Mouse (Mus musculus): ENCODE data around the gene Gipc1.

The Gipc1 gene

DNA sequence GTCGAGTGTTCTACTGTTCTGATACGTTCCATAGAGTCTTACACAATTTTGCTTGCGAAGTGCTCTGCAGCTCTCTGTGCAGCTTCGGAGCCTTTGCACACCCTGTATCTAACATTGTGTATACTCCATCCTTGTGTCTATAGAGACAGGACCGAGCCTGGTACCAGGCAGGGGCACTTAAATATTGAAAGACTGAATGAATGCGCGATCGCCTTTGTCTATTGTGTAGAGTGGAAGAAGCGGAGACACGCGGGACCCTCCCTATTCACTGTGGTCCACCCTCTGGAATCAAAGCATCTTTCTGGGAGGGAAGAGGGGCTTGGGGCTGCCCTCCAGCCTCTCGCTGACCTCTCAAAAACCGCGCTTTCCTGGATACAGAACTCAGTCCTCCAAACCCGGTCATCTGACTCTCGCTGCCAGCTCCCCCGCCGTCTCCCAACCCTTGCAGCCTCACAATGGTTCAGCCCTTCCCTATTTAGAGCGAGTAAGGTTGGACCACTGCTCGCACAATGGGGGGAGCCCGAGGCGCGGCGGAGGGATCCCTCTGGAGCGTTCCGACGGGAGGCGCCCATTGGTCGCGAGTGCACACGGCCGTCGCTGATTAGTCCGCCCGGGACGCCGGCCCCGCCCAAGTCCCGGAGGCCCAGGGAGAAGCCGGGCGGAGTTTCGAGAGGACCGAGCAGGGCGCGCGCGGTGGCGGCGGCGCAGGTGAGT is at the start of gene Gipc1:
Gene Gipc1, plus strand, starts transcription at position 648 of the 714 bp plus-strand sequence.
- DNase-seq = peak; percentile 98

DNA sequence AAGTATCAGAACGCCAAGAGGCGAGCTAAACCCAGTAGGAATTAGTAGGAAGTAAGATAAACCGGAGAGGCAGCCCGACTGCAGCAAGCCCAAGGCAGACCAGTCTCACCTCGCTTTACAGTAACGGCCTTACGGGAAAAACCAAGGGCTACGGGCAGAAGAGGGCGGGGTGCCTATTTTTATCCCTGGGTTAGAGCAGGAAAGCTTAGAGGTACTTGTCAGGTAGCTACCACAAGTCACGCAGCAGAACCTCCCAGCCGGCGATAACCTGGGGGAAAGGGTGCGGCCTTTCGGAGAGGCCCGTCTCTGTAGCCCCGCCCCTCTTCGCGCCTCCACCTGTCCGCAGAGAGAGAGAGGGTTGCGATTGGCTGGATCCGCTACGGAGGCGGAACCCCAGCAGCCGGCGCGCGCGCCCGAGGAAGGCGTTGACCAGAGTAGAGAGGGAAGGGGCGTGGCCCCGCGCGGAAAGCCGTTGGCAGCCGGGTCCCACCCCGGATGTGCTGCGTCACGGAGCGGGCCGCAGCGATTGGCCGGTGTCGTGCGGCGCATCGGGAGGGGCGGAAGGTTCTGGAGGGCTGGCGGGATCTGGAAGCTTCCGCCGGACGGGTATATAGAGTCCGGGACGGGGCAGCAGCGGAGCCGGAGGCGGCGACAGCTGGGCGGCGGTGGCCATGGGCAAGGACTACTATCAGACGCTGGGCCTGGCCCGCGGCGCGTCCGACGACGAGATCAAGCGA is 44.6 kb upstream of the Gipc1 start, which contains the start of the genes Tecr and Dnajb1:
Gene Tecr, minus strand, starts transcription at position 311 of the 737 bp plus-strand sequence.
Gene Dnajb1, plus strand, starts transcription at position 533 of the 737 bp plus-strand sequence.
- peak; percentile 100 for DNase-seq

DNA sequence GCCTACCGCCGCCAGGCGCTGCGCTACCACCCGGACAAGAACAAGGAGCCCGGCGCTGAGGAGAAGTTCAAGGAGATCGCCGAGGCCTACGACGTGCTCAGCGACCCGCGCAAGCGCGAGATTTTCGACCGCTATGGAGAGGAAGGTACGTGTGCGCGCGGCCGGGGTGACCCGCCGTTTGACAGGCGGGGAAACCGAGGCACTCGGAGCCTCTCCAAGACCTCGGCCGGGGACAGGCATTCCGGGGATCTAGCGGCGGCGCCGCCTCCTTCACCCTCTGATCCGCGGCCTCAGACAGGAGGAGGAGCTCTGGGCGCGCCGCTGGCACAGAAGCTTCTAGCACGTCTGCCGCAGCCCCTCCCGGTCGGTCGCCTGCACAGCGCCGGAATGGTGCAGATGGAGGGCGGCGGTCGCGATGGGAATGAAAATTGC is 44.1 kb upstream of the Gipc1 start:
- DNase-seq = peak; percentile 90

DNA sequence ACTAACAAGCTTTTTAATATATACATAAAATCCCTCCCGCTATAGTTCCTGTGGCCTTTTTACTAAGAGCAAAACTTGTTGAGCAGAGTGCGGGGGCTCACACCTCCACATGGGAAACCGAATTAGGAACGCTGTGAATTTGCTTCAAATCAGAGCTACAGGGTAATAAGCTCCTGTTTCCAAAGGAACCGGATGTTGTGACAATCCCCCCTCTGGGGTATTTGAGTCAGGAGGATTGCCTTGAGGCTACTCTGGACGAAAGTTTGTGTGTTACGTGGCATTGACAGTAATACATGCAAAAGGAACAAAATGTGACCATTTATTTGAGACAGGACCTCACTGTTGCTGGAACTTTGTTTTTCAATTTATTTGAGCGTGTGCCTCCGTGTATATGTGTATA is 43.4 kb upstream of the Gipc1 start:
- no peak for DNase-seq

DNA sequence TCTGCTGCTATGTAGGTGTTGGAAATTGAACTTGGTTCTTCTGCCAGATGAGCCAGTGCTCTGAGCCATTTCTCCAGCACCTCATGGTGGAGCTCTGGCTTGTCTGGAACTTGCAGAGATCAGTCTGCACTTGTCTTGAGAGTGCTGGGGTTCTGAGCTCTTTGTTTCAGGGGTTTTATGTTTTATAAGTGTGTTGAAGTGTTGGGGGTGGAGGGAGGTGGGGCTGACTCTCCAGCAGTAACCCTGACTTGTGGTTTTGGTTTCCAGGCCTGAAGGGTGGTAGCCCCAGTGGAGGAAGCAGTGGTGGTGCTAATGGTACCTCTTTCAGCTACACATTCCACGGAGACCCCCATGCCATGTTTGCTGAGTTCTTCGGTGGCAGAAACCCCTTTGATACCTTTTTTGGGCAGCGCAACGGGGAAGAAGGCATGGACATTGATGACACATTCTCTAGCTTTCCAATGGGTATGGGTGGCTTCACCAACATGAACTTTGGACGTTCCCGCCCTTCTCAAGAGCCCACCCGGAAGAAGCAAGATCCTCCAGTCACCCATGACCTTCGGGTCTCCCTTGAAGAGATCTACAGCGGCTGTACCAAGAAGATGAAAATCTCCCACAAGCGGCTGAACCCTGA is 42.8 kb upstream of the Gipc1 start:
- no peak for DNase-seq

DNA sequence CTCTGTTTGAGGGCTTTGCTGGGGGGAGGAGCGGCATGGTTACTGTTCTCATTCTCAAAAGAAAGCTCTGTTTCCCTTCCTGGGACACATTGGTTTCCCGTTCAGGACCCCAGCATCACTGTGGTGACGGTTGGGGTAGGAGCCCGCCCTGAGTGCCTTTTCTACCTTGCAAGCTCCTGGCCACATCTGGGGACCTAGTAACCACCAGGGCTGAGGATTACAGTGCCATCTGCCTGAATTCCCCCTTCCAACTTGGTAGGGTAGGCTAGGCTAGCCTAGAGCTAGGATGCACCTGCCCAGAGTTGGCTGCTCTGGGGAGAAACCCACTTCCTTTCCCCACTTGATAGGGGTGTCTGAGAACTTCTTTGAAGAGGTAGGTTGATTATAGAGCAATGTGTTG is 40.6 kb upstream of the Gipc1 start:
- DNase-seq = no peak

DNA sequence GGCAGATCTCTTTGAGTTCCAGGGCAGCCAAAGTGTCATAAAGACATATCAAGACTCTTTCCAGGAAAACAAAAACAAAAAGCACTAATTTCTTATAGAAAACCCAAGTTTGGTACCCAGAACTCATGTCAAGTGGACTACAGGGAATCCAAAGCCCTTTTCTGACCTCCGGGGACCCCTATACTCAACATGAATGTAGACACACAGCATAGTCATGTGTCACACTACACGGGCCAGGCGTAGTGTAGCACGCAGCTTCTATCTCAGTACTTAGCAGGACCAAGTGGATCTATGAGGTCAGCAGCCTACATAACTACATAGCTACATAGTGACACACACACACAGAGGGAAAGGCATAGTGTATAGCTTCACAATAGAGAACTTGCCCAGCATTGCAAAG is 38.8 kb upstream of the Gipc1 start:
- DNase-seq = no peak

DNA sequence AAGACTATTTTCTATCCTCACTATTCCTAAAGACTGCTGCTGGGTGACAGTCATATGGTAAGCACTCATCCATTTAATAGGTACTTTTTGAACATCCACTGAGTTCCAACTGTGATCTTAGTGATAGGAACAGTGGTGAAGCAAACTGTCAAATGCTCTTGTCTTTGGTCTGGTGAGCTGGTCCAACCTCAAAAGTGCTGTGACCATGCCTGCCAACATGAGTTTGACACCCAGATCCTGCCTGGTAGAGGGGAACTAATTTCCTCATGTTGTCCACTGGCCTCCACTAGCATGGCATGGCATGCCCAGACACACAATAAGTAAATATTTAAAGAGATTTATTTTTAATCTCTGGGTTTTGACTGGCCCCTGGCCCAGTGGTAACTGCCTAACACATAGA is 35.9 kb upstream of the Gipc1 start:
- no peak for DNase-seq

DNA sequence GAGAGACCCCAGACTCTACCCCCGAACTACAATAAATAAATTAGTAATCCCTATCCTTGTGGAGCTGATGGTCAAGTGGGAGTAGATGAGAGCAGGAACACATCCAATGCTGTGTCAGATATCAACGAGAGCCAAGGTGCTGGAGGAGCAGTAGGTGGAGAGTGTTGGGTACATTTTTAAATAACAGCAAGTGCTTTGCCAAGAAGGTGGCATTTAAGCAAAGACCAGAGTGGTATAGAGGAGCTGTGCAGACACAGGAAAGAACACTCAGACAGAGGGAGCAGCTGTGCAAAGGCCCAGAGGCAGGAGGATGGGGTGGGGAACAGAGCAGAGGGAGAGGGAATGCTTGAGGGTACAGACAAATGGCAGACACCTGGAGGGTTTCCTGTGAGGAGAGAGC is 35.4 kb upstream of the Gipc1 start:
- no peak for DNase-seq

DNA sequence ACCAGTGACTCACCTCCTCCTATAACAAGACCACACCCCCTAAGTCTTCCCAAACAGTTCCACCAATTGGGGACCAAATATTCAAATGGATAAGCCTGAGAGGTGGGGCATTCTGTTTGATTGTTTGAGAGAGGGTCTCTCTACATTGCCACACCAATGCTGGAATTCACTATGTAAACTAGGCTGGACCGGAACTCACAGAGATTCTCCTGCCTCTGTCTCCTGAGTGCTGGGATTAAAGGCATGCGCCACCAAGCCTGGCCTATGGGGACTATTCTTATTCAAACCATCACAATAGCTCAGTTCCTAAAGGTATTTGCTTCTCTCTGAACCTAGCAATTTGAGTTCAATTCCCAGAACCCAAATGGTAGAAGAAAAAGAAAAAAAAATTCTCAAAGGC is 33.9 kb upstream of the Gipc1 start:
- no peak for DNase-seq

DNA sequence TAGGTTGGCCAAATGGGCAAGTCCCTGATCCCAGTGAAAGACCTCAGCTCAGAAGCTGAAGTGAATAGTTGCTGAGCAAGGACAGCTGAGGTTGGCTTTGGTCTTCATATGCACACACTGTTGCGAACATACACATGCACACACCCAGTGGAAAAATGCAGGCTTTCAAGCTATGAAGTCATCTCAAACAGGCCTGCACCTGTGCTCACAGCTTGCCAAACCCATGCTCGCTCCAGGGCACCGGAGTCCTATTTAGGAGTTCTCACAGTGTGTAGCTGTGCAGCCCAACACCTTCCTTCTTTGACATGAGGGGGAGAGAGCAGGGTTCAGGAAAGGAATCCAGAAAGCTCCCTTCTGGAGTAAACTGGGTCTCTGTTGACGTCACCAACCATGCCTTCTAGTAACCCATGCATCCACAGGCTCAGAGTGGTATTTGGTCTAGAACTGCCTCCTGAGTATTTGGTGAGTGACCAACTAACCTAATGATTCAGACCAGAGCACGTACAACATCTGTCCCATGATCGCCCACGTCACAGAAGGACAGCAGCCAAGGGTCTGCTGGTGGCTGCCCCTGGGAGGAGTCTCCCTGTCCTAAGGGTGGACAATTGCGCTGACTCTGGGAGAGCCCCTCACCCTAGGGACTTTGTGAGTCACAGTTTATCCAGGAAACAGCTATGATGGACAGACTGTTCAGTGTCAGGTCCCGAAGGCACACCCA is 32.8 kb upstream of the Gipc1 start:
- peak; percentile 9 for DNase-seq

DNA sequence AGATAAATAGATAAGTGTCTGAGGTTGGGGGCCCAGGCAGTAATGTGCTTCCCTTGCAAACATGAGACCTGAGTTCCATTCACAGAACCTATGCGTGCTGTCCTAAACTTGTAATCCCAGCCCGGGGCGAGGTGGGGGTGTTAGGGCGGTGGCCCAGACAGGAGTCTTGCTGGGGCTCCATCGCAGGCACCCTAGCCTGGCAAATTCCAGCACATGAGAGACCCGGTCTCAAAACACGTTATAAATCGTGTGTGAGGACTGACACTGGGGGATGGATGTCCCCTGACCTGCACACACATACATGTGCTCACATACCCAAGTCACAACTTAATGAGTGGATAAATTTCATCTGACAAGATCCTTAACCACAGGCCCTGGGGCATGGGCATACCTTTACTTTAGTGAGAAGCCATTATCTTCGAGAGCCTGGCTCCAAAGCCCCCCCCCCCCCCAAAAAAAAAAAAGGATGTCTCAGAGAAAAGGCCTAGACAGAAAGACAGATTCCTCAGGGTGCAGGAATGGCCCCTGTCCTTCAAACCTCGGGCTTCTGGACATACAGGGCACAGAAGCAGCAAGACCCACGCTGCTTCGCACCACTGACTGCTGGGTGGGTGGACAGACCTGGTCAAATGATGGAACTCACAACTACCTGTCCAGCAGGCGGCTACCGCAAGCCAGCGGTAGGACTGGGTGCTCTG is 30.6 kb upstream of the Gipc1 start:
- no peak for DNase-seq

DNA sequence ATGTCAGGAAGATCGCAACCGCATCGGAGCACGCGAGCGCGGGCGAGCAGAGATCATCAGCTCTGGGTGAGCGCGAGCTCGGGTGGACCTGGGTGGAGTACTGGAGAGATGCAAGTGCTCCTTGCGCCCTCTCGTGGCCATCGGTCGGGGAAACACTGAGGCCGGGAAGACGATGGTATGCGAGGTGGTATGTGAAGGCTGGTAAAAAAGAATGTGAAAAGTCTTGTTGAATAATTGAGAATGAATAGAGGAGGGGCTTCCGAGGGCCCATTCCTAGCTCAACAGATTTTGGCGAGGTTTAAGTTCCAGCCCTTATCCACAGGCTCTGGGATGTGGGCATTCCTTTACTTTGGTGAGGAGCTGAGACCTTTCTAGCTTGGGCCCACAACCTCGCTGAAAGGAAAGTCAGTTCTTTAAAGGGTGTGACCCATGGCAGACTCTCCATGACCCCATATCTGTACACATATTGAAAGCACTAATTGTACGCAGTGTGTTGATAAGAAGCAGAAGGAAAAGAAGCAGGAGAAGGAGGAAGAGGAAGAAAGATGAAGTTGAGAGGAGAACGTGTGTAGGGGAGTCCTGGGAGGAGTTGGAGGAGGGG is 30.0 kb upstream of the Gipc1 start:
- peak; percentile 96 for DNase-seq

DNA sequence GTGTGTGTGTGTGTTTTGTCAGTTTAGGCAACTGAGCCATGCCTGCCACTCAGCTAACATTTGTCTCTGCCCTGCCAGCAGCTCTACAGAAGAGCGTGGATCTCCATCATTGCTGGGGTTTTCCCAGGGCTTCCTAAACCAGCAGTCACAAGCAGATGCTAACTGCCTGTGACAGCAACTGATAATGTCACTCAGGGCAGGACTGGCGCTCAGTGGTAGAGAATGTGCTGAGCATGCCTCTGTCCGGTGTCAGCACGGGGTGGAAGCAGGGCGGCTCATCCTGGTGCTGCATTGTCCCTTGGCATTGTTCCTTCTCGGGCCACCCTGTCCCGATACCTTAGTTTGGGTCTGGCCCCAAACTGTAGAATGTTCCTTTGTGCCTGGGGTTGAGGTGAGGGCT is 28.9 kb upstream of the Gipc1 start:
- DNase-seq = no peak

DNA sequence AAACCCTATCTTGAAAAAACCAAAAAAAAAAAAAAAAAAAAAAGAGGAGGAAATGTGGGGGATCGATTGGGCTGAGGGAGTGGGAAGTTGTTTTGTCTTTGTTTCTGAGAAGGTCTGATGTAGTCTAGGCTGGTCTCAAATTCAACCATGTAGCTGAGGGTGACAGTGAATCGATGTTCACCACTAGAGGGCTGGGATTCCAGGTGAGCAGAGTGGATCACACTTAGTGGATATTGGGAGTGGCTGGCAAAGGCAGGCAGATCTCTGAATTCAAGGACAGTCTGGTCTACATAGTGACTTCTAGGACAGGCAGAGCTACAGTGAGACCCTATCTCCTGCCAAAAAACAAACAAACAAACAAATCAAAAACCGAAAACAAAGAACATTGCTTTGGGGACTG is 27.7 kb upstream of the Gipc1 start:
- peak; percentile 72 for DNase-seq

DNA sequence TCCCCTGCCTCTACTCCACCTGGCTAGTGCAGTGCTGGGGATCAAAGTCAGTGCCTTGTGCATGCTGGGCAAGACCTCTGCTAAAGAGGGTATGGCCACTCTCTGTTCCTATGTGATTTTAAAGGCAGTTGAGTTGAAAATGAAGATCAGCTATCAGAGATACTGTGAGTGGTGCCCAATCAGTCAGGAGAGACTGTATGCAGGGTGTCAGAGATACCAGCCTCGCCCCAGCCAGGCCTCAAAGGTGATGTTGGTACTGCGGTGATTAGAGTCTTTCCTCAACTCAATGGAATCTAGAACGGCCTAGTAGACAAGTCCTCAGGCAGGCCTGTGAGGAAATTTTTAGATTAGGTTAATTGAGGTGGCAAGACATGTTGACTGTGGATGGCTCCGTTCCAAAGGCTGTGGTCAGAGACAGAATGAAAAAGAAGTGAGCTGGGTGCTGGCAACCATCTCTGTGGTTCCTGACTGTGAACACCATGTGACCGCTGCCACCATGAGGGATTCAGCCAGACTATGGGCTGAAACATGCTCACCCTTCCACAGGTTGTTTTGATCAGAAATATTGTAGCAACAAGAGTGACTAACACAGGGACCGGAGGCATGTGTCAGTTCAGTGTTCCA is 26.7 kb upstream of the Gipc1 start:
- no peak for DNase-seq

DNA sequence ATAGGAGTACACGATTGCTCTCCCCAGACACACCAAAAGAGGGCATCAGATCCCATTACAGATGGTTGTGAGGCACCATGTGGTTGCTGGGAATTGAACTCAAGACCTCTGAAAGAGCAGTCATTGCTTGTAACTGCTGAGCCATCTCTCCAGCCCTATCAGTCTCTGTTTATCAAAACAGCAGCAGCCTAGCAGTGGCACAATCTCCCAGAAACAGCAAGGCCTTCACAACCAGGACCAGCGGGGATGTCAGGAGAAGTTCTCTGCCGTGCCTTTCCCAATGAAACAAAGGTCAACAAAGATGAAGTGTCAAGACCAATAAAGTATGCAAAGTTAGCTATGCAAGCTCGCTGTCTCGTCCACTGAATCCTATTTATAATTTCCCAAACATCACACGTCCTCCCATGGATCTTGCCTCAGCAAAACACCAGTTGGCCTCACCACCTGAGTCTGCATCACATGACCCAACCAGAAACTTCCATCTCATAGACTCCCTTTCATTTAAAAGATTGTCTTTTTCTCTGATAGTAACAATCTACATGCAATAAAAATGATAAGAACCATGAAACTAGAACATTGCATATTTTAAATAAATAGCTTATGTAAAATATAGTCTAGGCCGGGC is 20.3 kb upstream of the Gipc1 start:
- no peak for DNase-seq

DNA sequence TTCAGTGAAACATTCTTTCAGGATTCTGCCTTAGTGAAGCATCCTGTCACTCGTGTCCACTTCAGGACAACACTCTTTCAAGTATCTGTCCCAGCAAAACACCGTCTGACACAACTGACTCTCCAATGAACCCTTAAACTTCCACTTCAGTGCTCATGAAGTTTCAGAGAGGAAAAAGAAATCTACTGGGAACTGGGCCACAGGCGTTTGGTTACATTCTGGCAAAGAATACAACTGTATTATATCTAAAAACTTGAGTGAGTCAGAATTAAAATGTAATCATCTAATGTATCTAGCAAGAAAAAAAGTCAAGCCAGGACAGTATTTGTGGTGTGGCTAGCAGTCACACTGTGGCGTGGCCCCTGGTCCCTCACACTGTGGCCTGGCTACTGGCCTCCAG is 13.6 kb upstream of the Gipc1 start:
- no peak for DNase-seq

DNA sequence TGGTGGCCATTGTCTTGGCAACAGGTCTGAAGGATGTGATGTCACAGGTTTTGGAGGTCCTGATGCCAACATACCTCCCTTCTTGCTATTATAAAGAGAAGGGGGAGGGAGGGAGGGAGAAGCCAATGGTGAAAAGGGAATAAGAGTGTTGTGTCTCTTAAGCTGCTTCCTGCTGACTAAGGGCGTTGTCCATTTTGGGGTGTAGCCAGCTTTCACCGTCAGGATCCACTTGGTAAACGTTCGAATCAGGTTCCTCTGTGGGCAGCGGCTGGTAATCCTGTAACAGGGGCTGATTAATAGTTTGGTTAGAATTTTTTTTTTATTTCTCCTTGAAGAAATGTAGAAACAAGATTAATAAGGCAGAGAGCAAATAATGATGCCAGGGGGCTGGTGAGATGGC is 12.8 kb upstream of the Gipc1 start:
- no peak for DNase-seq

DNA sequence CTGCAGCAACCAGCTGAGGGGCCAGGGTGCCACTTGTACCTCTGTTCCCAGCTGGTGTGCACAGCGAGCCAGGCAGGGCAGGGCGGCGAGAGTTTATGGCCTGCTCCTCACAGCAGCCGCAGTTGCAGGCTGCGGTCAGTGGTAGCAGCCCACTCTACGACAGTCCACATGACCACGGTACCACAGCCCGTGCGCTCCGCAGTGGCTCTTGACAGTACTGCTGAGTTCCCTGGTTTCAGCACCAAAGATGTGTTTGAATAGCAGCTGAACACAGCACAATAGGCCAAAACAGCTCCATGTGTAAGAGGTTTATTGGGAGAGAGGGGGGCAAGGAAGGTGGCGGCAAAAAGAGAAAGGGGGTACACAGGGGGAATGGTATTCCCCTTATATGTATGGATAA is 5.0 kb upstream of the Gipc1 start:
- DNase-seq = no peak

DNA sequence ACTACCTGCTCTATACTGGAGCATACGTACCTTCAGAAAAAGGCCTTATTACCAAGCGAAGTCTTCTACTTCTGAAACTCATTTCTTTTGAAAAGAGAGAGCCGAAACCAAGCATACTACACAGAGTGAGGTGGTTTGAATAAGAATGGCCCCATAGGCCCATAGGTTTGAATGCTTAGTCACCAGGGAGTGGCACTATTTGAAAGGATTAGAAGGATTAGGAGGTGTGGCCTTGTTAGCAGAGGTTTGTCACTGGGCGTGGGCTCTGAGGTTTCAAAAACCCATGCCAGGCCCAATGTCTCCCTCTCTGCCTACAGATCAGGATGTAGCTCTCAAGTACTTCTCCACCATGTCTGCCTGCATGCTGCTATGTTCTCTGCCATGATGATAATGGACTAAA is 4.4 kb upstream of the Gipc1 start:
- no peak for DNase-seq

Measured in lung, postnatal 36 days (tissue).